Mouse (Mus musculus): ENCODE measurements around the gene Fstl4.

Fstl4 gene

DNA sequence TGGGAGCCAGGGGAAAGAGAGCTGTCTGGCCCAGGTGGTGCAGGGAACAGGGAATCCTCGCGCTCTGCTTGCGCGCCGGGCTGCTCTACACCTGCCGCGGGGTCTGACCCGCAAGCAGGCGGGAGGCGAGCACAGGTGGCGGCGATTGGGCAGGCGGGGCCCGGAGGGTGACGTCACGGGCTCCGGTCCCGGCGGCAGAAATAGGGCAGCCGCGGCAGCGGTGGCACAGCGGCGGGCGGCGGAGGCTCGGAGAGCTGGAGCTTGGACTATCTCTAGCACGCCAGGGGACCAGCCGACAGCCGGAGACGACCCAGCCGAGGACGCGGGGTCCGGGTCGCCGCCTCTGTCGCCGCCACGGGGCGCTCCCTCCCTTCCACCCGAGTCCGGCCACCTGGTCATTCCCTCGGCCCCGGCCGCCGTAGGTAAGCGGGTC is at the start of gene Fstl4:
Gene Fstl4, plus strand, starts transcription at position 174 of the 433 bp plus-strand sequence.
- DNase-seq, result peak; percentile 55

GRCm38 (mm10) chr11:52718570-52718969 is 45.9 kb upstream of the Fstl4 start:
- no peak for DNase-seq

DNA sequence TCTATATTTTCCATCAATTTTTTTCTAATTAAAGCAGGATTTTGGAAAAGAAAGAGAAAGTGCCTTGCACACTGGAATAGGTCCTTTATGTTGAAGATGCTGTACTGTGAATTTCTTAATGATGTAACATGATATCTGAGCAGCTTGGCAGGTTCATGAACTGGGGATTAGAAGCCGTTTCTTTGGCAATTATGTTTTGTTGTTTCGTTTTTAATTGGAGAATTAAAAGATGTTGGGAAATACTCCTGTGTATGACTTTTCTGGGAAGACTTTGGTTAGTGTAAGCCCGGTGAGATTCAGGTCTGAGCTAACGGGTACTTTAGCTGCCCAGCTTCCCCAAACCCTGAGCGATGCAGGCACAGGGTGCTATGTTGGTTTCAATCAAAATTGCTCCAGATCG is 43.3 kb upstream of the Fstl4 start:
- no peak for DNase-seq

DNA sequence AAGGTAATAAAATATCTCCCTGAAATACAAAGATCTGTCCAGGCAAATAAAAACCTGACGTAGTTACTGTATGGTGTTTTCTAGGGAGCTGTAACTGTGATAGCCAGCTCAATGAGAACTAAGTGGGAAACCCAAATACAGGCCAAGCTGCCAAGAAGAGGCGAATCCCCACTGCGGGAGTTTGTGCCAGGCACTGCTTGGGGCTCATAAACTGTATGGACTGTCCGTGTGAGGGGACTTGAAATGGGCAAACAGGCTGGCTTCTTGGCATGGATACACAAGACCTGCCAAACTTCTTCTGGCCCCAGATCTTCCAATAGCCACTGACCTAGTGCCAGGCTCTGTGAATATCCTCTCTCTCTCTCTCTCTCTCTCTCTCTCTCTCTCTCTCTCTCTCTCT is 41.7 kb upstream of the Fstl4 start:
- DNase-seq, result no peak

DNA sequence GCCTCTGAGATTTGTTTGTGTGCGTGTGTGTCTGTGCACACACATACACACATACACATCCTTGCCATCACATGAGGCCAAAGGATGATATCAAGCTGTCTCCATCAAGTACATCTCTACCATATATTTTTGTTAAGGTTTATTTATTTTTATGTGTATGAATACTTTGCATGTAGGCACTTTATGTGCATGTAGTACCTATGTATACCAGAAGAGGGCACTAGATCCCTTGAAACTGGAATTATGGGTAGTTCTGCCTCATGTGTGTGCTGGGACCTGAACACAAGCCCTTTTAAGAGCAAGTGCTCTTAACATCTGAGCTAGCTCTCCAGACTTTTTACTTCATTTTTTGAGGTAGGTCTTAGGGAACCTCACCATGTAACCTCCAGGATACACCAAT is 38.4 kb upstream of the Fstl4 start:
- DNase-seq, result no peak

- DNase-seq, result no peak
Observed at GRCm38 (mm10) chr11:52728479-52728878, 36.0 kb upstream of the Fstl4 start.

DNA sequence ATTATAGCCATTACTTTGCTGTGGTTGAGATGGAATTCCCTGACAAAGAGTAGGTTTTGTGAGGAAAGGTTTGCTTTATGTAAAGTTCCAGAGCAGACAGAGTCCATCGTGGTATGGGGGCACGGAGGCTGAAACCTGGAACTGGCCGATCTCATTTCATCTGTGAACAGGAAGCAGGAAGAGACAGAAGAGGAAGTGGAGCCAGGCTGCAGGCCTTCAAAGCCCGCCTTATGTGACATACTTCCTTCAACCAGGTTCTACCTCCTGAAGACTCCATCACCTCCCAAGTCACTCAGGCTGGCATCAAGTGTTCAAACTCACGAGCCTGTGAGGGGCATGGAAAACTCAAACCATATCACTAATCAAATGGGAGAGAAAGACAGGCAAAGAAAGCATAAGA is 34.5 kb upstream of the Fstl4 start:
- DNase-seq, result no peak

- DNase-seq, result no peak
Observed at GRCm38 (mm10) chr11:52731979-52732378, 32.5 kb upstream of the Fstl4 start.

DNA sequence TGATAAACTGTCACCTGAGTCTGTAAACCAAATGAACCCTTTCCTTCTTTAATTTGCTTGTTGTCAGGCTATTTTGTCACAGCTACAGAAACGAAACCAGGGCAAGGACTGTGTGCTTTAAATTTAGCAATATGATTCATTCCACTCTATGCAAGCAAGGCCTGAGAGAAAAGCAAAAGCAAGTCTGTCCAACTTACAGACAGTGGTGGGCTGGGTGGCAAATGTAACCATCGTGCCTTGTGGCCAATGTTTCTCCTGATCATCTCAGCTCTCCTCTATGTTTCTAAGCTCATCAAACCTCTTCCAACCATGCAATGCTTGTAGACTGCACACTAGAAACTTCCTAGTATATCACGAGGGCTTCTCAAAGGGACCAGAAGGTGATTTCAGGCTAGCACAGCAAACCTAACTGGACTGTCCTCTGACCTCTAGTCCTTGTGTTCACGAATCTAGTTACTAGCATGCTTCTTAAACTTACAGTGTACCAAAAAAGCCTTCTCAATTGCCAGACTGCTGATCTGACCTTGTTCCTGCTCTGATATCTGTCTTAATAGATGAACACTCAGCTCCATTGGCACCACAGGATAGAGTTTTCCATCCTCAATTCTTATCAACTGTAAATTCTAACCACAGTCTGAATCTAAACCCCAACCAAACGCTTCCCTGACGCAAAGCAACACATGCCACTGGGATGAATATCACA is 29.8 kb upstream of the Fstl4 start:
- DNase-seq, result no peak

- no peak for DNase-seq
Observed at GRCm38 (mm10) chr11:52739187-52739586, 25.2 kb upstream of the Fstl4 start.

- DNase-seq, result no peak
Observed at GRCm38 (mm10) chr11:52740466-52740865, 24.0 kb upstream of the Fstl4 start.

DNA sequence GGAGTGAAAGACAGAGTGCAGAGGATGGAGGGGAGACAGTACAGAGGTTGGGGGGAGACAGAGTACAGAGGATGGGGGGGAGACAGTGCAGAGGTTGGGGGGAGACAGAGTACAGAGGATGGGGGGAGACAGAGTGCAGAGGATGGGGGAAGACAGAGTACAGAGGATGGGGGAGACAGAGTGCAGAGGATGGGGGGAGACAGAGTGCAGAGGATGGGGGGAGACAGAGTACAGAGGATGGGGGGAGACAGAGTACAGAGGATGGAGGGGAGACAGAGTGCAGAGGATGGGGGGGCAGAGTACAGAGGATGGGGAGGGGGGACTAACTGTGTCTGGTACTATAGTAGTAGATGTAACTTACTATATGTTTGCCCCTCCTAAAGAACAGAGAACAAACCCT is 20.5 kb upstream of the Fstl4 start:
- DNase-seq, result no peak

GRCm38 (mm10) chr11:52744593-52745450 is 19.6 kb upstream of the Fstl4 start:
- DNase-seq, result no peak

DNA sequence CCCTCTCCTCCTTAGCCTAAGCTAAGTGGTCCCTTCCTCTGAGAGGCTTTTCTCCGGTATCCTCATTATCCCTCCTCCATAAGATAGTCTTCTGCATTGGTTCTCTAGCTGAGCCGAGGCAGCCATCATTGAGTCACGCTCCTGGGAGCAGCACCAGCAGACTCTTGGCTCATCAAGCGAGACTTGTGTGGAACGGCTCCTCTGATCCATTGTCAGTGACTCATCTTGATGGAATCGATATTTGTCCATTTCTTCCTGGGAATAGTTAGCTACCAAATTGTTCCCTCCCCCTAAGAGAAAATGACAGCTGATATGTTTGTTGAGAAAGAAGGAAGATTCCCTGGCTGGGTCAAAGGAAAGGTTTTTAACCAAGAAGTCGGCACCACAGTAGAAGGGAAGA is 17.2 kb upstream of the Fstl4 start:
- no peak for DNase-seq

GRCm38 (mm10) chr11:52747766-52748456 is 16.5 kb upstream of the Fstl4 start:
- DNase-seq, result no peak

DNA sequence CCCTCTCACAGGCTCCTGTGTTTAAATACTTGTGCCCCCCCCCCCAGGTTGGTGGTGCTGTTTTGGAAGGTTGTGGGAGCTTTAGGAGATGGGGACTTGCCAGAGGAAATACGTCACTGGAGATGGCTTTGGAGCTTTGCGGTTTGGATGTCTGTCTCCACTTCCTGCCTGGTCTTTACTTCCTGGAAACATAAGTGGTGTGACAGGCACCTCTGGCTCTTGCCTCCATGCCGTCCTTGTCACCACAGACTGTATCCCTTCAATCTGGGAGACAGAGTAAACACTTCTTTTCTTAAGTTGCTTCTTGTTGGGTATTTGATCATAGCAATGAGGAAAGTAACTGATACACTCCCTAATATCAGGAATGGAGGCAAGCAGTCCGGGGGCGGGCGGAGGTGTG is 14.4 kb upstream of the Fstl4 start:
- no peak for DNase-seq

GRCm38 (mm10) chr11:52752524-52752923 is 11.9 kb upstream of the Fstl4 start:
- no peak for DNase-seq

- DNase-seq, result no peak
Observed at GRCm38 (mm10) chr11:52753261-52753660, 11.2 kb upstream of the Fstl4 start.

GRCm38 (mm10) chr11:52761800-52762199 is 2.6 kb upstream of the Fstl4 start:
- DNase-seq, result no peak

GRCm38 (mm10) chr11:52764894-52765677 is 652 bp downstream of the Fstl4 start:
- peak; percentile 27 for DNase-seq

GRCm38 (mm10) chr11:52765678-52766254 is 1.3 kb downstream of the Fstl4 start:
- peak; percentile 33 for DNase-seq

DNA sequence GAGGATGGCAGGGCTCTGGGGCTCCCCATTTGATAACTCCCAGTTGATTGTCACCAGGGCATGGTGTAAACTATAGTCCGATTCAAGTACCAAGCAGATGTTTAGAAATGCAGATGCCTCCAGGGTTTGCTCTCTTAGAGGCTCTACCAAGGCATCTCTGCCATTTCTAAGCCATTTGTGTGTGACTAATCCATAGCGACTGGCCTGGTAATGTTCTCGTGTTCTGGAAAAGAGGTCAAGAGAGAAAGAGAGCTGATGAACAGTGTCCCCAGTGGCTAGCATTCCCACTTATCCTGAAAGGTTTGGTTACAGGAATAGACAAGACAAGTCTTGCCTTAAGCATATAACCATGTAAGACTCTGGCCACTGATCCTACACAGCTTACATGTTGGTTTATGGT is 3.5 kb downstream of the Fstl4 start:
- no peak for DNase-seq
